In genomic region chr5:33841331-33841730, GRCm38 (mm10) we compare ENCODE assay signal across 17 mouse cellular contexts.
"Had no signal": no experiment of that assay in that cellular context is flagged by ENCODE, and none has a peak within 500 bp of the region (broad histone marks: within the 10 kb centered on the region; RNA-seq: fewer than 3 reads in every experiment).

No protein-coding gene starts in this region.

- H3K4me3 ChIP-seq: neural tube, embryonic 12.5 days; neural tube, embryonic 13.5 days; neural tube, embryonic 15.5 days; stomach, embryonic 15.5 days had no signal

- H3K4me2 ChIP-seq: neural tube, embryonic 12.5 days; neural tube, embryonic 13.5 days; neural tube, embryonic 15.5 days; stomach, embryonic 15.5 days had no signal

- H3K27ac ChIP-seq: neural tube, embryonic 12.5 days; neural tube, embryonic 13.5 days; neural tube, embryonic 15.5 days; stomach, embryonic 15.5 days; stomach, postnatal 0 days had no signal

- H3K4me1 ChIP-seq: neural tube, embryonic 12.5 days; neural tube, embryonic 13.5 days; neural tube, embryonic 15.5 days; stomach, embryonic 15.5 days had no signal

- H3K9ac ChIP-seq: neural tube, embryonic 12.5 days; neural tube, embryonic 13.5 days; neural tube, embryonic 15.5 days; stomach, embryonic 15.5 days had no signal

- DNase-seq: retina, postnatal 1 day; right cerebral cortex, adult 18-20 months; right cerebral cortex, postnatal 14 days; right cerebral cortex, postnatal 25 days; right cerebral cortex, postnatal 4 days; spleen, adult 18-20 months; thymus, adult 18-20 months; thymus, adult 2 months; thymus, postnatal 14 days; thymus, postnatal 25 days; thymus, postnatal 36 days; thymus, postnatal 4 days had no signal

- H3K27me3 ChIP-seq: neural tube, embryonic 12.5 days; neural tube, embryonic 13.5 days; neural tube, embryonic 15.5 days; stomach, embryonic 15.5 days had no signal

- H3K9me3 ChIP-seq: neural tube, embryonic 12.5 days; neural tube, embryonic 13.5 days; neural tube, embryonic 15.5 days; stomach, embryonic 15.5 days had no signal
